Mouse (Mus musculus) embryonic facial prominence, embryonic 11.5 days (tissue): ENCODE measurements around the gene Sox6. TPM values are rescaled to one million over a fixed set of nuclear protein-coding genes. Genes with fewer than 3 reads are reported as not detected.
A peak's percentile ranks its signal among the peaks of the same experiment; 100 is the strongest.
"Not testable (repeated sequence)": the region's sequence is repeated elsewhere in the genome, so short reads cannot be mapped to it uniquely, and the experiment has no call there.

ENCODE experiments used
- ATAC-seq: fragments of 200-750 bp; cut with Nextera tagmentation; replicated peaks from 2 replicates; pipeline ENCODE4 v1.8.0; 2017; ENCODE audit warnings: low read depth; ENCODE audit not compliant: insufficient number of reproducible peaks, low FRiP score, low TSS enrichment
- DNase-seq: peaks from one replicate; pipeline ENCODE4 v3.0.0-alpha.2; 2015; ENCODE audit warnings: low spot score
- H3K27ac ChIP-seq: fragments of 300-500 bp; sonication (generic); replicated peaks from 2 replicates; pipeline ENCODE4 v1.5.1; 2014; ENCODE audit warnings: mild to moderate bottlenecking, low read depth, low read length, control low read depth
- H3K27me3 ChIP-seq: fragments of 300-500 bp; sonication (generic); 2 replicates; pipeline ENCODE4 v1.6.1; 2014; ENCODE audit warnings: mild to moderate bottlenecking, low read length, moderate library complexity, mixed read lengths; ENCODE audit not compliant: control insufficient read depth, insufficient read depth
- H3K36me3 ChIP-seq: fragments of 300-500 bp; sonication (generic); replicated peaks from 2 replicates; pipeline ENCODE4 v1.6.1; 2014; ENCODE audit warnings: low read depth, mild to moderate bottlenecking, low read length, moderate library complexity, mixed read lengths; ENCODE audit not compliant: control insufficient read depth, insufficient read depth
- H3K4me1 ChIP-seq: fragments of 300-500 bp; sonication (generic); 2 replicates; pipeline ENCODE4 v1.6.1; 2014; ENCODE audit warnings: low read length, mixed read lengths; ENCODE audit not compliant: control insufficient read depth, insufficient read depth
- H3K4me2 ChIP-seq: fragments of 300-500 bp; sonication (generic); 2 replicates; pipeline ENCODE4 v1.6.1; 2014; ENCODE audit warnings: low read depth, mild to moderate bottlenecking, control low read depth, low read length, moderate library complexity
- H3K4me3 ChIP-seq: fragments of 300-500 bp; sonication (generic); 2 replicates; pipeline ENCODE4 v1.5.1; 2014; ENCODE audit warnings: low read depth, low read length, control low read depth
- H3K9ac ChIP-seq: fragments of 300-500 bp; sonication (generic); replicated peaks from 2 replicates; pipeline ENCODE4 v1.6.1; 2014; ENCODE audit warnings: mild to moderate bottlenecking, control low read depth, low read length
- H3K9me3 ChIP-seq: fragments of 300-500 bp; sonication (generic); replicated peaks from 2 replicates; pipeline ENCODE4 v1.6.1; 2016; ENCODE audit warnings: mild to moderate bottlenecking, low read length, inconsistent platforms, mixed read lengths; ENCODE audit not compliant: control insufficient read depth
- WGBS: fragments of 180-500 bp; shearing (Covaris S2); extraction: QIAGEN DNeasy Blood & Tissue Kit; methylation state at CpG from one replicate; pipeline ENCODE4 v1.1.7; 2014; 5-methylcytosine and 5-hydroxymethylcytosine counted together
- polyA plus RNA-seq: library from polyadenylated mRNA; unstranded; fragments of >200 nt; fragmentation: Nextera tagmentation; extraction: Ambion mirVana; gene quantifications from 2 replicates; pipeline ENCODE4 v1.2.1, GENCODE M21; 2014

The Sox6 gene
- polyA plus RNA-seq, 1 experiment from 2014 or later: 29.2 TPM

DNA sequence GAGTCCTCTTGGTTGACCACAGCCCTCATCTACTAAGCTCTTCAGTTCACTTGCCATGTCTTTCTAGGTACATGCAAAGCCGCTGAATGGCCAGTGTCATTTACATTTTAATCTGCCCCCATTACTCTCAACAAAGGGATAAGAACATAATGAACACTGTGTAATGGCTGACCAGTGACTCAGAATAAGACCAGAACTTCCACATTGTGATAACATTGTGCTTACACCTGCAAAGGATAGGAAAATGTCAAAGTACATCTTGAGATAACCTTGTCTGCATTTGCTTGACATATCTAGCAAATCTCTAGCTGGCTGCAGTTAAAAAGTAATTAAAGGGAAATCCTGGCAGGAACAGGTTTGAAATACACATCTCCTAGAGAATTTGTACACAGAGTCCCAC, 431.1 kb downstream of the Sox6 start:
- H3K9me3 ChIP-seq: no peaks in the 10 kb centered on the region
- WGBS: 91% methylated on average over 1 of the region's 1 CpGs
- H3K4me1 ChIP-seq: no peaks in the 10 kb centered on the region
- H3K27ac ChIP-seq: no peak overlapping the region
- no peak overlapping the region for H3K4me3 ChIP-seq
- no peak overlapping the region for H3K9ac ChIP-seq
- no peaks in the 10 kb centered on the region for H3K36me3 ChIP-seq
- ATAC-seq (no peak), DNase-seq (no peak)
- no peaks in the 10 kb centered on the region for H3K27me3 ChIP-seq
- no peak overlapping the region for H3K4me2 ChIP-seq

GRCm38 (mm10) chr7:115606125-115606524, 432.5 kb downstream of the Sox6 start:
- 72% methylated on average over 3 of the region's 3 CpGs for WGBS
- not testable (repeated sequence) for H3K27me3 ChIP-seq, H3K27ac ChIP-seq, H3K9me3 ChIP-seq, DNase-seq, H3K4me2 ChIP-seq, H3K9ac ChIP-seq, ATAC-seq, H3K4me1 ChIP-seq, H3K36me3 ChIP-seq, H3K4me3 ChIP-seq

DNA sequence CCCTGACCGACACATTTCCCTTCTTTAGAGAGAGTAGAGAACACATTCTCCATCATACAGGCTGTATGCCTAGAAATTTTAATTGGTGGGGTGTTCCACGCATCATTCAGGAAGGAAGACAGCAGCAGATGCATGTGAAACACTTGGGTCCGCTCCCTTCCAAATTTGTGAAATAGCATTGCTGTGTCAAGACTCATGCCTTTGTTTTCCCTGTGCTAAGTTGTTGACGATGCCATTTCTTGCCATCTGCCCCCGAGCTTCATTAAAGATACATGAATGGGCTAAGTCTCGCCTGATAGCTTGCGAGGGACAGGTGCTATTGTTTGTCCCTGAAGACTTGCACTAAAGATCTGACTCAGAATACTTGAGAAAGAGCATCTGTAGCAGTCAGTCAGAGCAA, 433.7 kb downstream of the Sox6 start:
- H3K4me1 ChIP-seq: no peaks in the 10 kb centered on the region
- no peak overlapping the region for H3K27ac ChIP-seq

DNA sequence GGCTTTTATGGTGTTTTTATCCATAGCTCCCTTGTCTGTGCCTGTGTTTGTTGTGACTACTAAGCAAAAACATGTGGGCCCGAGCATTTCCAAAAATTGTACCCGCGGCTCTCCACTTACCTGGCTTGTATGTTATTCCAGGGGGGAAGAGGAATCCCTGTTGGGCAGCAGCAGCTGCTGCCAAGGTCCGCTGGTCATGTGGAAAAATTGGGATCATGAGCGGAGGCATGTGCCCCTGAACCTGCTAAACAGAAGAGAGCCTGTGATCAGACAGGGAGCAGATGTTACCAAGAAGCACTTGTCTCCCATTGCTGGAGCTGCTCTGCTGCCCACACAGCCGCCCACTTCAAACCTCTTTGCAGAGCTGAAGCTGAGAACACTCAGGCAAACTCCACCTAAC, 441.2 kb downstream of the Sox6 start:
- 0 out of 2 replicates have a peak, but pooled peaks have one; percentile 39 for ATAC-seq
- Histone ChIP-seq H3K4me2 (no peak overlapping the region), H3K4me1 (no peaks in the 10 kb centered on the region; the same call in 1 of the 2 replicates), H3K27me3 (no peaks in the 10 kb centered on the region), H3K4me3 (no peak overlapping the region), H3K36me3 (no peaks in the 10 kb centered on the region), H3K9ac (no peak overlapping the region; the same call in 1 of the 2 replicates), H3K9me3 (no peaks in the 10 kb centered on the region), H3K27ac (peak overlapping the region; percentile 13; the same call in 1 of the 2 replicates)
- peak; percentile 63 for DNase-seq
- 29% methylated on average over 6 of the region's 6 CpGs for WGBS

More for the DNA sequence above, 433.7 kb downstream of the Sox6 start:
- Histone ChIP-seq H3K4me3 (no peak overlapping the region), H3K9ac (no peak overlapping the region), H3K36me3 (no peaks in the 10 kb centered on the region), H3K4me2 (no peak overlapping the region), H3K27me3 (no peaks in the 10 kb centered on the region), H3K9me3 (no peaks in the 10 kb centered on the region)
- ATAC-seq (no peak), DNase-seq (no peak)
- WGBS: 70% methylated on average over 7 of the region's 7 CpGs

DNA sequence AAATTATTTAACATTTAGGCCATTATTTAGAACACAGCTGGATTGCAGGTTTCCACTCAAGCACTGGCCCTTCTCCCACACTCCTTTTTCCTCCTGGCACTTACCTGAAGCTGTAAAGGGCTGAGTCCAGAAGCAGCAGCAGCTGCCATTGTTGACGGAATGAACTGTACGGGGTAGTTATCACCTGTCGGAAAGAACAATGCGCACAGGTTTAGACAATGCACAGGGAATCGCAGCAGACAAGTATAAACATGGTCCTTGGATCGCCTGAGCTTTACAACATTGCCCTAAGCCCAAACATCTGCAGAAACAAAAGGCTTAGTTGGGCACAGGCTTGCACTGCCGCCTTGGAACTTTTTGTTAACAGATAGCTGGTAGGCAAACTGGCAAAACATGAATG, 458.1 kb downstream of the Sox6 start:
- Histone ChIP-seq H3K27ac (no peak overlapping the region), H3K4me2 (no peak overlapping the region), H3K9ac (no peak overlapping the region), H3K9me3 (no peaks in the 10 kb centered on the region), H3K4me3 (no peak overlapping the region), H3K27me3 (no peaks in the 10 kb centered on the region), H3K36me3 (no peaks in the 10 kb centered on the region), H3K4me1 (no peaks in the 10 kb centered on the region)
- ATAC-seq: 0 out of 2 replicates have a peak, but pooled peaks have one; percentile 34
- DNase-seq: no peak
- 67% methylated on average over 7 of the region's 7 CpGs for WGBS

- Histone ChIP-seq H3K4me1 (no peaks in the 10 kb centered on the region), H3K27me3 (no peaks in the 10 kb centered on the region), H3K4me3 (no peak overlapping the region), H3K9ac (no peak overlapping the region), H3K27ac (no peak overlapping the region), H3K9me3 (no peaks in the 10 kb centered on the region), H3K36me3 (no peaks in the 10 kb centered on the region), H3K4me2 (no peak overlapping the region)
- DNase-seq (no peak), ATAC-seq (no peak)
- WGBS: 65% methylated on average over 3 of the region's 3 CpGs
Measured at GRCm38 (mm10) chr7:115579826-115580225, 458.8 kb downstream of the Sox6 start.

GRCm38 (mm10) chr7:115576387-115576786, 462.2 kb downstream of the Sox6 start:
- 74% methylated on average over 1 of the region's 1 CpGs for WGBS
- H3K9me3 ChIP-seq: no peaks in the 10 kb centered on the region
- H3K4me3 ChIP-seq: no peak overlapping the region
- ATAC-seq: no peak
- no peak overlapping the region for H3K9ac ChIP-seq
- no peaks in the 10 kb centered on the region for H3K4me1 ChIP-seq
- no peak overlapping the region for H3K27ac ChIP-seq
- H3K36me3 ChIP-seq: no peaks in the 10 kb centered on the region
- no peak for DNase-seq
- H3K27me3 ChIP-seq: no peaks in the 10 kb centered on the region
- H3K4me2 ChIP-seq: no peak overlapping the region

DNA sequence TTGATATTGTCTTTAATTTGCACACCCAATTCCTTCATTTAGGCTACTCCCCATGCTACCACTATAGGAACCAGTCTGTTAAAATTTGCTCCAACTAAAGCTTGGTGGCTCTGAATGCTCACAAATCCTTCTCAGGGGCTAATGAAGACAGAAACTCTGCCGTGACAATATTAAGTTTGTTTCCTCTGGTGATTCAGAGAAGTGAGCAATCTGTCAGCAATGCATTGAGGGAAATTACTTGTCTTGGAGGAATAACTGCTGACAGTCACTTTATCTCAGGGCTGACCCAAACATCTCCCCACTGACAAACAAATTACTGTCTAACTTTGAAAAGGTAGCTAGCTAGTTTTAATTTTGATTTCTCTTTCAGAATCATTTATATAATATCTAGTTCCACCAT, 463.8 kb downstream of the Sox6 start:
- H3K4me2 ChIP-seq: no peak overlapping the region
- no peak for DNase-seq
- H3K4me1 ChIP-seq: no peaks in the 10 kb centered on the region
- H3K4me3 ChIP-seq: no peak overlapping the region
- H3K36me3 ChIP-seq: no peaks in the 10 kb centered on the region
- no peak overlapping the region for H3K27ac ChIP-seq
- no peak overlapping the region for H3K9ac ChIP-seq
- no peaks in the 10 kb centered on the region for H3K9me3 ChIP-seq
- H3K27me3 ChIP-seq: no peaks in the 10 kb centered on the region
- ATAC-seq: no peak
- WGBS: 44% methylated on average over 1 of the region's 1 CpGs
